13 mouse cellular contexts compared by ENCODE assay signal in the genomic region with DNA sequence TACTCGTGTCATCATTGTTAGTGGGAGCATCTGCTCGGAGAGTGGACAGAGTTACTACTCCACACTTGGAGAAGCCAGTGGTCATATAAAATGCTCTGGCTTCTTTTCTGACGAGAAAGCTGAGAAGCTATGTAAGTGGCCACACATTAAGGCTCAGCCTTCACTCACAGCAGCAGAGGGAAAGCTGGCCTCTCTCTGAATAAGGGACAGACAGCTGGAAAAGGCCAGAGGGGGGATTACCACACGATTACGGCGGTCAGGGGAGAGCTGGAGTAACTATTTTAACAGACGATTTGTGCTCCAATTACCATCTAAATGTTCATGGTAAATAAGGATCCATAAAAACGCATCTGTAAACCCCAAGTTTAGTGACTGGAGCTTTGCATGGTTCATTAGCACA.
DNase-seq lines count a peak whose midpoint lies in the region; ATAC-seq and TF ChIP-seq lines count a peak whose summit lies in the region.
"Had no signal": no experiment of that assay in that cellular context is flagged by ENCODE, and none has a peak within 500 bp of the region (broad histone marks: within the 10 kb centered on the region; RNA-seq: fewer than 3 reads in every experiment).

No protein-coding gene starts in this region.

- no peak overlapping the region for H3K4me2 ChIP-seq in heart, embryonic 13.5 days
- H3K4me2 ChIP-seq in lung, embryonic 16.5 days (ENCODE audit: low read depth, low read length): no peak overlapping the region
- H3K4me2 ChIP-seq in stomach, embryonic 14.5 days (replicated peaks; ENCODE audit: low read depth, low read length): no peak overlapping the region
- H3K4me2 ChIP-seq: midbrain, embryonic 15.5 days had no signal

- H3K27me3 ChIP-seq in heart, embryonic 13.5 days (replicated peaks): no peaks in the 10 kb centered on the region
- H3K27me3 ChIP-seq in lung, embryonic 16.5 days (ENCODE audit: control insufficient read depth, insufficient read depth, low read depth, low read length): no peaks in the 10 kb centered on the region
- no peaks in the 10 kb centered on the region for H3K27me3 ChIP-seq in stomach, embryonic 14.5 days (ENCODE audit: control insufficient read depth, insufficient read depth, low read length)
- no peaks in the 10 kb centered on the region for H3K27me3 ChIP-seq in cerebellum, adult 2 months (ENCODE audit: control insufficient read depth, insufficient read depth, low read length)
- H3K27me3 ChIP-seq: midbrain, embryonic 15.5 days had no signal

- no peak for ATAC-seq in heart, embryonic 13.5 days (ENCODE audit: extremely low read depth, insufficient number of reproducible peaks, low FRiP score, low TSS enrichment)
- ATAC-seq in lung, embryonic 16.5 days (ENCODE audit: low read depth): peak; percentile 52
- ATAC-seq in stomach, embryonic 14.5 days (ENCODE audit: insufficient number of reproducible peaks, insufficient read depth, low FRiP score, low read depth): no peak
- ATAC-seq: midbrain, embryonic 15.5 days had no signal

- H3K27ac ChIP-seq in heart, embryonic 13.5 days (replicated peaks): 0 out of 2 replicates have a peak overlapping the region, but pooled peaks have one; percentile 20
- peak overlapping the region; percentile 18 for H3K27ac ChIP-seq in lung, embryonic 16.5 days (ENCODE audit: low read length)
- H3K27ac ChIP-seq in stomach, embryonic 14.5 days (ENCODE audit: low read length): peak overlapping the region; percentile 28; the same call in 1 of the 2 replicates
- H3K27ac ChIP-seq in cerebellum, adult 2 months (ENCODE audit: insufficient read depth, low read length): no peak overlapping the region
- H3K27ac ChIP-seq: midbrain, embryonic 15.5 days had no signal

- no peak overlapping the region for H3K4me3 ChIP-seq in heart, embryonic 13.5 days
- no peak overlapping the region for H3K4me3 ChIP-seq in lung, embryonic 16.5 days (ENCODE audit: low read length)
- no peak overlapping the region for H3K4me3 ChIP-seq in stomach, embryonic 14.5 days (ENCODE audit: low read depth, low read length)
- H3K4me3 ChIP-seq in cerebellum, adult 2 months (replicated peaks; ENCODE audit: insufficient read depth, low read depth, low read length): no peak overlapping the region
- H3K4me3 ChIP-seq: midbrain, embryonic 15.5 days had no signal

- no peaks in the 10 kb centered on the region for H3K36me3 ChIP-seq in heart, embryonic 13.5 days
- H3K36me3 ChIP-seq in lung, embryonic 16.5 days (ENCODE audit: control insufficient read depth, insufficient read depth, low read length): no peaks in the 10 kb centered on the region
- H3K36me3 ChIP-seq in stomach, embryonic 14.5 days (ENCODE audit: control insufficient read depth, insufficient read depth, low read length): no peaks in the 10 kb centered on the region
- H3K36me3 ChIP-seq: midbrain, embryonic 15.5 days had no signal

- no peak overlapping the region for H3K9ac ChIP-seq in heart, embryonic 13.5 days
- H3K9ac ChIP-seq in lung, embryonic 16.5 days (ENCODE audit: low read length): no peak overlapping the region
- H3K9ac ChIP-seq in stomach, embryonic 14.5 days (replicated peaks; ENCODE audit: low read depth, low read length): no peak overlapping the region
- H3K9ac ChIP-seq: midbrain, embryonic 15.5 days had no signal

- no peak for TF ChIP-seq CTCF in cerebellum, adult 2 months (IDR thresholded peaks at IDR 0.05; ENCODE audit: borderline replicate concordance, insufficient read depth, low read depth, low read length)

- no peak for TF ChIP-seq POLR2A in cerebellum, adult 2 months (IDR thresholded peaks at IDR 0.05; ENCODE audit: borderline replicate concordance, insufficient read depth, low read length)

- no peaks in the 10 kb centered on the region for H3K9me3 ChIP-seq in heart, embryonic 13.5 days
- H3K9me3 ChIP-seq in lung, embryonic 16.5 days (ENCODE audit: control insufficient read depth, low read length): no peaks in the 10 kb centered on the region
- no peaks in the 10 kb centered on the region for H3K9me3 ChIP-seq in stomach, embryonic 14.5 days (ENCODE audit: control insufficient read depth, low read depth, low read length)
- H3K9me3 ChIP-seq: midbrain, embryonic 15.5 days had no signal

- WGBS in heart, embryonic 13.5 days: 58% methylated on average over 8 of the region's 8 CpGs
- WGBS in lung, embryonic 16.5 days: 51% methylated on average over 8 of the region's 8 CpGs
- 38% methylated on average over 8 of the region's 8 CpGs for WGBS in stomach, embryonic 14.5 days
- 50% methylated on average over 8 of the region's 8 CpGs for WGBS in cerebellum, adult 2 months

- DNase-seq in heart, postnatal 25 days (ENCODE audit: low spot score): no peak
- DNase-seq in lung, postnatal 25 days (ENCODE audit: low spot score): no peak
- peak; percentile 12 for DNase-seq in heart, postnatal 4 days
- DNase-seq in spleen, postnatal 4 days (ENCODE audit: low spot score in 2 of 2): no peak
- DNase-seq in cerebellum, adult 2 months: no peak
- DNase-seq: cerebellum, adult 11-12 months; gastrocnemius, postnatal 10 days; kidney, adult 18-20 months; thymus, postnatal 14 days had no signal

- H3K4me1 ChIP-seq in heart, embryonic 13.5 days: no peaks in the 10 kb centered on the region
- H3K4me1 ChIP-seq in lung, embryonic 16.5 days (replicated peaks; ENCODE audit: control insufficient read depth, insufficient read depth, low read length): no peaks in the 10 kb centered on the region
- no peaks in the 10 kb centered on the region for H3K4me1 ChIP-seq in stomach, embryonic 14.5 days (ENCODE audit: control insufficient read depth, insufficient read depth, low read length)
- no peaks in the 10 kb centered on the region for H3K4me1 ChIP-seq in cerebellum, adult 2 months (ENCODE audit: control insufficient read depth, insufficient read depth, low read length)
- H3K4me1 ChIP-seq: midbrain, embryonic 15.5 days had no signal

- intact Hi-C loops in heart, postnatal 25 days (cut with DNase I): no loop called here
